Mouse (Mus musculus): ENCODE measurements at regions not wholly inside any gene's neighbourhood (a gene's known extent, or its start where the extent isn't known, plus 50 kb on each side); places are given as distances from the start of the nearest gene placed in this dataset.

DNA sequence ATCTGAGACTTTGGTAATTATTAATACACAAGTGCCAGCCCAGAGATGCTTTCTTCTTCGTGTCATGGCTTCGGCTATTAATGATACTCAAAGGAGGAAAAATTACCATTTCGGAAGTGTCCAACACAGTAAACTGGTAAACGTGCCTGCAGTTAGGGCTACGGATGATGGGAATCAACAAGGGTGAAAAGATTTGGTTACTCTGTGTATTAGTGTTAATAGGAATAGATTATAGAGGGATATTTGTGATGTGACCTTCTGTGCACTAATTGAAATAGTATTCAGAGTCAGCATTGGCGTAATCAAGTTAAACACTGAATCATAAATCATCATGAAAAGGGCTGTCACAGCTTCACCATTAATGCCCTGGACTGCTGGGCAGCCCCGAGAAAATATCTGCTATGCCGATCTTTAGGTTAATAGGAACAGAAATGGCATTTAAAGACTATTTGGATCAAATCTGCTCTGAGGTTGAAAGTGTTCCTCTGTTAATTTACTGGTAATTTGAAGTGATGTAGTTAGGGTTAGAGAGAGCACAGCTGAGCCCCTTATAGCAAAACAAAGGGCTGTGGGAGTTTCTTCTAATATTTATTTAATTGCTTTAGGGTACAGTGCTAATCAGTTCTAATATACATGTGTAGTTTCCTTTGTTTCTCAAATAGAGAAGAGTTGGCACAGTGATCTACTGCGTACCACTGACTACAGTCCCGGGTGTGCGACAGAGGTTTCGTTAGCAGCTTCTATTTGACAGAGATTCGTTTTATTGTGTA, 160.7 kb downstream of the Rpl36a-ps1 start:
- no peak for DNase-seq

DNA sequence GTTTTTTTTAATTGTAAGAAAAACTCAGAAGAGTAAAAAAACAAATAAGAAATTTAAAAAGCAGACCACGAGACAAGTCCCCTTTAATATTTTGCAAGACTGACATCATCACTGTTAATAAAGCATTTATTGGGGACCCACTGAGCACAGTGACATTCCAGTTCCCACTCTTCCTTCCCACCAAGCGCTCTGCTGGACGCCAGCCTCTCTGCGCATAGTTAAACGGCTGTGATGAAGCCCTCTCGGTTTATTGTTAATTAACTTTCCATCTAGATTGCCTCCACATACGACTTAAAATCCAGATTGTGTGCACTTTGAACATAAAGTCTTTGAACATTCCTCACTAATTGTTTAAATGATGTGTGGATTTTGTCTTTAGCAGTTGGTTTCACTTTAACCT, 161.7 kb downstream of the Rpl36a-ps1 start:
- no peak for DNase-seq

DNA sequence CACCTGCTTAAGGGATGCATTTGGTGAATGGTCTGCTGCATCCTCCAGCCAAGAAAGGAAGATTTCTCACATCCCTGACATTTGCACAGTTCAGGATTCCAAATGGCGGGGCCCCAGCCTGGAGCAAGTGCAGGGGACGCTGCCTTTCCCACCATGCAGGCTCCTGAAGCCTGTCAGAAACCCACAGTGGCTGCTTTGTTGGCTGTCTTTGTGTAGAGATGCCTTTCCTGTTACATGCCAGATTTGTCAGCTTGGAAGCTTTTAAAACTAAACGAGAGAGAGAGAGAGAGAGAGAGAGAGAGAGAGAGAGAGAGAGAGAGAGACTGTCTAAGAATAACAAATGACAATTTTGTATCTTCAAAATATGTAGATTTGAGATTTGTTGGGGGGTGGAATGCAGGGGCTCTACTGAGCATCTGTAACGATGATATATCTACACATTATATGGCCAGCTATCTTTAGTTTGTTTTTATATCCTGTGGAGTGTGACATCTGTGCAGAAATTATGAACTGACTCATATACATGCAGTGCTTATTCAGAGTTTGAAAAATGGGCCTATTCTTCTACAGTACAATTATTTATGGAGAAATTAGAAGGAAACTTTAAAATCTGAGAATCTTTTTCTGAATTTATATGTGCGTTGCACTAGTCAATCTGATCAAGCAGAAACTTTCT, 164.0 kb downstream of the Rpl36a-ps1 start:
- DNase-seq, result no peak

DNA sequence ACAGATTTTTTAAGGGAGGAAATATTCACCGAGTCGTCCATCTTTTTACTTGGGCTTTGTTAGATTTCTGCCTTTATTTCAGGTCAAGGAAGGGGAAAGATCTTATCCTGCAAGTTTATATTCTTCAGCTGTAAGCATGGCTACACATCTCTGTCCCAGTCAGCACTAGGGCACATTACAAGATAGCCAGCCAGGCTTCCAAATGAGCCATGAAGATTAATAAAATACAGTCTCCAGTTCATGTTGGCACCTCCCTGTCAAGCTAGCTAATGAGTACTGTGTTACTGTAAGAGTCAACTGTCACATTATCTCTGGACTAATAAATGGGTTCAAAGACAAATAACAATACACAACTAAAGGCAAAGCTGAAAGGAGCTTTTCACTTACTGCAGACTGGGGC, 166.6 kb downstream of the Rpl36a-ps1 start:
- no peak for DNase-seq

DNA sequence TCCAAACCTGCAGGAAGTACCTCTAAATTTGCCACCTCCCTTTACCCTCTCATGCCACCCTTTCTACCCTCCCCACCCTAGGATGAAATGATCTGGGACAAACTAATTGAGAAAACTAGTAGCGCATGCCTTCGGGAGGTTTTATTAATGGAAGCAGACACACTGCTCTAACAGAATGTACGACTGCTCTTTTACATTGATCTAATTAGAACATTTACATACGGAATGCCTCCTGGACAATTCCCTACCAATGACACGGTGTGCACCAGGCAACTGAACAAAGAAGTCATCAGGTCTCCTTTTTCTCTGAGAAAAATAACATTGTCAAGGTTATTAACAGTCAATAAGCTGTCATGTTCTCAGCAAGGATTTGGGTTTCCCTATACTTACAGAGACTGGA, 180.5 kb downstream of the Rpl36a-ps1 start:
- no peak for DNase-seq

DNA sequence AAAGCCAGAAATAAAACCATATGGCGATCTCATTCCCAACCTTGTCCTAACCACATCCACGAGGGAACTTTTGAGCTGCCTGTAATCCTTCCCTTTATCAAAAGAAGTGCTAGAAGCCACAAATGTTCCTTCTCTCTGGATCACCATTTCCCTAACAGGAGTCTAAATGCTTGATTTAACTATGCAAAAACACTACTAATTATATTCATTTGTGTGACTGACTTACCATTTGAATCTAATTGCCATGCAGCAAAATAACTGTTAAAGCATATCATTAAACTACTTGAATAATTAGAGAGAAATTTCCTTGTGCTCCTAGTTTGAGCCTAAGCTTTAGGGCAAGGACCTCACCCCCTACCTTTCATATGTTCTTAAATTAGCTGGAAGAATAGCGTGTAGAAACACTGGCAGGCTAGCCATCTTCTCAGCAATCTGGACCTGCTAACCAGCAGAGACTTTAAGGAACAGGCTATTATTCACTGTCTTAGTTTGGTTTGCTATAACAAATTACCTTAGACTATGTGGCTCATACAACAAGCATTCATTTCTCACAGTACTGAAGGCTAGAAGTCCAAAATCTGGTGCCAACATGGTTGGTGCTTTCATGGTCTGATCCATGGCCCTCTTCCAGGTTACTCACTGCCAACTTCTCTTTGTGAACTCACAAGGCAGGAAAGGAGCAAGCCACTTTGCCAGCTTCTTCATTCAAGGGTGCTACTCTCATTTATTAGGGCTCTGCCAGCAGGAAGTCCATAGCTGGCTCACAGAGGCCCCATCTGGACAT, 183.7 kb downstream of the Rpl36a-ps1 start:
- peak; percentile 30 for DNase-seq

DNA sequence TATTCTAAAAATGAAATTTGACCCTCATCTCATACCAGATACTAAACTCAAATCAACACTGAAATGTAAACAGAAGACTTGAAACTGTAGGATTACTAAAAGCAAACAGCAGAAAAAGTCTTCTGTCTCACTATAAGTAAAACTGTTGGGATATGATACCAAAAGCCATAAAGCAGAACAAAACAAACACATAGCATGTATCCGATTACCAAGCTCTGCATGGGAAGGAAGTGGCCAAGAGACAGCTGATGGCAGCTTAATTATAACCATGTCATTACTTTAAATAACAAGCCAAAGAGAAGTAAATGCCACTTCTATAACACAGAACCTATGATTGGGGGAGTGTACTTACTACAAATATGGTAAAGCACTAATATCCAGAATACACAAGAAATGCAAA, 186.0 kb downstream of the Rpl36a-ps1 start:
- no peak for DNase-seq

DNA sequence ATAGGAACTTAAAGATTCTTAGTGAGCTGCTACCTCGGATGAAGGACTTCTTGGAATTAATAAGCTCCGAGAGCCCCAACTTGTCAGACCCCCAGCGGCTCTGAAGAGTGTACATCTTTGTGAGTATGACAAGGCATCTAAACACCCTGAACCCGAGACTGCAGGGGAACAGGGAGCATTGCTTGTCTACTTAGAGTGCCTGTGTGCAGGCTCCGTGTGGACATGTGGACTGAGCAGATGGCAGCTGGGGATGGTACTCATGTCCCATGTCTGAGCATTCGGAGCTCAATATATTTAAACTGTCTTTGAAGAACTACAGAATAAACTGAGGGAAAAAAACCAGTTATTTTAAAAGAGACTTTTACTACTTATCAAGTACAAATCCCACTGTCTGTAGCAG, 189.1 kb downstream of the Rpl36a-ps1 start:
- DNase-seq, result peak; percentile 10

DNA sequence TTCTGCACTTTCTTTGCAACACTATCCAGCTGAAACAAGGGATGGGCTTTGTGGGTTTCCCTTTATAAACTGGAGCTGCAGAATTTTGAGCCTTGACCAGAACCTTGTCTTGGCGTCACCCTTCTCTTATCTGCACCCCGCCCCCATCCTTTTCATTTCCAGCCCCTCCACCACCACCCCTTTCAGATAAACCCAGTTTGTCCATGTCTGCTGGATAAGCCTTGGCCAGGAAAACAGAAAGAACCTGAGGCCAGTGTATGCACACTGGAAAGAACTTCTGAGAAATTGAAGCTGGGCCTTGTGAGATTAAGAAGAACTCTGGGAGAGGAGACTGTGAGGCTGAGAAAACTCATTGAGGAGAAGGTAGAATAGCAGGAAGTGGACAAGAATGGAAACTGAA, 192.8 kb downstream of the Rpl36a-ps1 start:
- DNase-seq, result no peak

DNA sequence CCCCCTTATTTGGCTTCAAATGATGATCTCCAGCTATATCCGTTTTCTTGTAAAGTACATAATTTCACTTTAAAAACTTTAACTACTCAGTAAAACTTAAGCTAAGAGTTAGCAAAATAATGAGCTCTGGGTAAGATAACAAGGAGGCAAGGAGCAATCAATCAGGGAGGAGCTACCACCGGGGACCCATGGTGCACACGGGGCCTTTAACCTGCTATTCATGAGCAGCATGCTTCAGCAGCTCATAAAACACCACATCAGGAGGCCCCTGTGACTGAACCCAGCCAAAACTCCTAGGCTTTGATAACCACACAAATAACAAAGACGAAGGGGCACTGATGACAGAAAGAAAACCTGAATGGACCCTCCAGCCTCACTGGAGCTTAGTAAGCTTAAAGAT, 202.1 kb downstream of the Rpl36a-ps1 start:
- DNase-seq, result no peak

DNA sequence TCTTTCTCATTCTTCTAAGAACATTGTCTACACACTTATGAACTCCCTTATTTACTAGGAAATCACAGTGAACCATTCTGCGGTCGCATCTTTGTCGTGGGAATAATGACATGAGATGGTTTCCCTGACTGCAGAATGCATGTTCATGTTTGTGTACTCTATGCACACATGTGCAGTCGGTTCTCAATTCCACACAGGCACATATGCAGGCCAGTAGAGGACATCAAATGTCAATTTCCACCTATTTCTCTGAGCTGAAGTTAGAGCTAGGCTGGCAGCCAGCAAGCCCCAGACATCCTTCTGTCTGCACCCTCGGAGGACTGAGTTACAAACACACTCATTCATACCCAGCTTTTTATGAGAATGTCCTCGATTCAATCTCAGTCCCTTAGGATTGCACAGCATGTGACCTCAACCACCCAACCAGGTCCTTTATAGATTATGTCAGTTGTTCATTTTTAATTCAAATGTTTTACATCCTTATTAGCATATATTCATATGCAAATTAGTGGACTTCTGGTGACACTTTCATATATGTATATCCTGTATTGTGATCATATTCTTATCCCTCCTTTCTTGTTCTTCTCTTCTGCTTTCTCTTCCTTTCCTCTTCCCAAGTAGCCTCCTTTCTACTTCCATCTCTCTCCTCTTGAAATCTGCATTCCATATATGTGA, 202.7 kb downstream of the Rpl36a-ps1 start:
- DNase-seq, result no peak

DNA sequence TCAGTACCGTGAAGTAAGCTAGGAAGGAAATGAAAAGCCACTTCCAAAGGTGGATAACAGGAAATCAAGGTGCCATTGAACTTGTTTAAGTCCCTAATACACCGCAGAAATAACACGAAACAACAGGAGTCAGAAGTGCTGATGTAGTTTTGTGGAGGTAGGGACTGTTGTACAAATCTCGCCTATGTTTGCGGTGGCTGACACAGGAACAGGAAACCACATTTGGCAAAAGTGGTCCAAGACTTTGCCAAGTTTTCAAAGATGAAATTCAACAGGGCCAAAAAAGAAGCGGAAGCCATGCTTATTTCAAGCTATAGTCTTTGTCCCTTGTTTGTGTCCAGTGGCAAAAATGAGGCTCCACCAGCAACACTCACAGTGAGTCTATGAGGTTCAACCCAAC, 204.3 kb downstream of the Rpl36a-ps1 start:
- DNase-seq, result no peak

DNA sequence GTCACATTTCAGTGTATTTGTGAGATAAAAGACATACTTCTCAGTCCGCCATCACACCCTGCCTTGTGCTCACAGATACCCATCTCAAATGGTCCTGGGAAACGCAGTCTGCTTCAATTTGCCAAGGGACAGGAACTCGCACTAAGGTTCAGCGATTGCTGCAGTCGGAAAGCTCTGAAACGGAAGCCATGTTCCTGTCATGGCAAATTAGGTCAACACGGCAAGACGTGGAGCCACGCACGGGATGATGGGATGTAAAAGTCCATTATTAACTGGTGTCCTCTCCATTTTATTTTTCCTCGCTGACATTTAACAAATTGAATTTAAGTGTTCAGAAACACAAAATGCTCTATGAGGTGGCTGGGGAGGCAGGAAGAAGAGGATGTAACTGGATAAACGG, 212.4 kb downstream of the Rpl36a-ps1 start:
- no peak for DNase-seq

DNA sequence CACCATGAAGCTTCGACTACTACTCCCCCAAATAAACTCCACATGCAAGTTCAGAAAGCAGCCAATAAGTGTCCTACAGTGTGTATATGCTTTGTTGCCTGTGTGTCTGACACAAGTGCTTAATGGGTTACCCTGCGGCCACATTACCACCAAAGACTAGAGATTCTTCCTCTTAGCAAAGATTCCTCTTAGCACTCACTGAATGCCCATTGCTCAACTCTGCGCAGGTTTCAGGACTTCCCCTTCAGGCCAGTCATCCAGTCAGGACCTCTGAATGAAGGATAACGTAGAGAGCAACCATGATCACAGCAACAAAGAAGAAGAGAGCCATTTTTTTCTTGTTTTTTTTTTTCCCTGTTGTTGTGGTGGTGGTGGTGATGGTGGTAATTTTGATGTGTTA, 222.0 kb downstream of the Rpl36a-ps1 start:
- no peak for DNase-seq

DNA sequence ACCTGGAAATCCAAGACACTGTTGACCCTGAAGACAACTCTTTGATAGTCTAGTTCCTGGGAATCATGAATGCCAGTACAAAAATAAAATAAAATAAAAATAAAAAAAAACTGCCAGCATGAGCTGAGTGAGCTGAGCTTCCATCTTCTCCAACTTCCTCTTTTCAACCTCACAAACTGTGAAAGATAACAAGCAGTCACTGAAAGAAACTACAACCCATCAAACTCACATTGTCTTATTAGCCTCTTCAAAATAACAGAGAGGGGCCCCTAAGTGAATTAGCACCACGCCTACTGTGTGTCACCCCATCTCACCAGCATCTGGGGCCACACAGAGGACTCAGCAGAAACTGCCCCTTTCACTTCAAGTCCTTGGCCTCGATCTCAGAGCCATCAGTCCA, 225.3 kb downstream of the Rpl36a-ps1 start:
- no peak for DNase-seq

DNA sequence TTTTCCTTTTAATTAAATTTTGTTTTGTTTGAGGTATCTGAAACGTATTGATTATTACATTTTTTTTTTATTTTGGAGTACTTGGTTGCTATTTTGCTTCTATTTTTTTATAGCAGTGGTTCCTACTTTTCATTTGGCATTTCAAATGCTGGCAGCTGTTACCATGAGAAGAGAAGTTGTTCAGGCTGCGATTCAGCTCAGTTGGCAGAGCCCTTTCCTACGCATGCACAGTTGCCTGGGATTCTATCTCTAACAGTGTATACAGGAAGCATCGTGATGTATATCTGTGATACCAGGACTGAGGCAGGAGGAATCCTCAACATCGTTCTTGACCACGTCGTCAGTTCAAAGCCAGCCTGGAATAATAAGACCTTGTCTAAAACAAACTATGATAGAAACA, 226.6 kb downstream of the Rpl36a-ps1 start:
- DNase-seq, result no peak

DNA sequence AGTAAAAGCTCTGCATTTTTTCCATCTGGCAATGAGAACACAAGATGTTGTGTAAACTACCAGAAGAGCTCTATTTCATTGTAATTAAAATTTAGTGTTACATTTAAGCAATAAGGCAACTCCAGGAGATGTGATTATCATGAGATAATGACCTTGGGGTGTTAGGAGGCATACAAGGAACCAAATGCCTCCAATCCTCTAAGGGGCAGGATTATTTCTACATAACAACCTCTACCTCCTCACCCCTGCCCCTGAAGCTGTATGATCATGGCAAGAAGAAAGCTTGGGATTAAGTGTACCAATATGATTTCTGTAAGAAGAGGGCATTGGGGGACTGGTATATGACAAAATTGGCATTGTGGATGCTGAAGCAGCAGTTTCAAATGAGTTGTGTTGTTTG, 228.8 kb downstream of the Rpl36a-ps1 start:
- no peak for DNase-seq

DNA sequence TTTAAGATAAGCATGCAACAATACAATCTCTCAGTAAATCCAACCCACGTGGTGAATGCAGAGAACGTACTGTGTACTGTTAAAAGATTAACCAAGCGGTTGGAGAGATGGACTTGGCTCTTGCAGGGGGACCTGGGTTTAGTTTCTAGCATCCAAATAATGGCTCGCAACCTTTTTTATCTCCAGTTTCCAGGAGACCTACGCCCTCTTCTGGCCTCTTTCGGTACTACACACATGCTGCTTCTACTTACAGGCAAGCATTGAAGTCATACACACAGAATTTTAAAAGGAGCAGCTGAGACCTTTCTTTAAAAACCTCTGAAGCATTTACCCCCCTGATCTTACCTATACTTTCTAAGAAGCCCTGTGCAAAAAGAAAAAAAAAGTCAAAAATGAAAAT, 243.4 kb downstream of the Rpl36a-ps1 start:
- DNase-seq, result no peak

DNA sequence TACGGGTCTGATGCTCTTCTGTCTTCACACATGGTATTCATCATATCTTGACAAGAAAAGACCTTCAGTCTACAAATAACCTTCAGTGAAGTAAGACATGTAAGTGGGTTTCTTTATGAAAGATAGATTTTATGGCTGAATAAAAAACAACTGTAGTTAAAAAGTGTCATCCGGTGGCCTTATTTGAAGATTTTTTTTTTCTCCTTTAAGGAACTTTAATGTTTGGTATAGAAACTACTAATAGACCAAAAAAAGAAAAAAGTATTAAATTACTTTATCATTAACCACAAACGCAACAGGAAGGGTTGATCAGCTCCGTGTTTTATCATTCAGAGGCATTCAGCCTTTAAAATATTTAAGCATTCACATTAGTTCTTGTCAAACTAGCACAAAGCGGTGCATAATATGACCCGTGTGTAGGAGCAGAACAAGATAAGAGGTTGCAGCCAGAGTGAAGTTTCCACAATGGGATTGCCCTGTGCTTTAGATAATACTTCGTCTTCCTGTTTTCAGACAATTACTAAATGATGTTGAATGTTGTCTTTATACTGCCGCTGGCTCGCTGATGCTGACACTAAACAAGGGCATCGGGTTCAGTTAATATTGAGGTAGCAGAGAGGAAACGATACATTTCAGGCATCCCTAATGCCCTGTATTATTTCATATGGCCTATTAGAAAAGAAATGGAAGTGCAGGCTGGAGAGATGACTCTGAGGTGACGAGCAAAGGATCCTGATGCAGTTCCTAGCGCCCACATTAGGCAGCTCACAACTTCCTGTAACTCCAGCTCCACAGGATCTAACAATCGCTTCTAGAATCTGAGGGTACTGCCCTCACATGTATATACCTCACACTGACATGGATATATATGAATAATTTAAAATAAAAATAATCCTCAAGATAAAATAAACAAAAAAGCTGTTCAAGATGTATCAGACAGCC, 244.8 kb downstream of the Rpl36a-ps1 start:
- DNase-seq, result no peak

DNA sequence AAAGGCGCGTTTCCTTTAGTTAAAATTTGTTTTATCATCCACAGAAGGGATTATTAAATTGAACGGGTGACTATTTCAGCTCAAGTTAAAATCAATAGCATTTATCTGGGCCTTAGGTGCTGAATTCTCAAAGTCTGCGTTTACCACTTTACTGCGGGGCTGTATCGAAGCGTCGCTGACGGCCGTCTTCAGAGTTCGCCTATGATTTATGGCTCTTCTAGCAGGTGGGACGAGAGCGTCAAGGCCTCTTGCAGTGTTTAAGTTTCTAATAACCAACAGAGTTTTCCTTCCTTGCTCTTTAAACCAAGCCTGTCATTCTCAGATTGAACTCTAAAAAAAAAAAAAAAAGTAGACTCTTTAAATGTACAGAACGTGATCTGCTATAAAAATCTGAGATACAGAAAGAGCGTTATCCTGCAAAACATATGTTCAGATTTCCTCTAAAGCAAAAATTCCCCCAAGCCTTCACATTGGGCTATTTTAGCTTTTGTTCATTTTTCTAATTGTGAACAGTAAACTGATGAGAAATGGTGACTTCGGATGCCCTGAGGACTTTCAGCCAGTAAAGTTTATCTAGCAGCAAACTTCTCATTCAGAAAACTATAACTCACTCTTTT, 246.9 kb downstream of the Rpl36a-ps1 start:
- no peak for DNase-seq

DNA sequence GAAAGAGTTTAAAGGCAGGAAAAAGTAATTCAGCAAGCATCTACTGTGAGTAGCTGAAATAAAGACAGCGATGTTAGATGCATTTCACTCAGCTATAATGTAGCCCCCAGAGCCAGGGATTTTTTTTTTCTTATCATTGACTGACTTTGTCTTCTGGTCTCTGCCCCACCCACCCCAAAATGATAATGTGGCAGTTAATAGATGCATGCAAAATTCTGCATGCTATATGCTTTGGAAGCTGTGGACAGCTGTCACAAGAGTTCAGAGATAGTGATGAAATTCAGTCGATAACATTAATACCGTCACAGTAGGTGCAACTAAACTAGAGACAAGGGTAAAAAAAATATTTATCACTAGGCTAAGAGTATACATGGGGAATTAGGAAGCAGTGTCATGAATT, 263.7 kb downstream of the Rpl36a-ps1 start:
- DNase-seq, result no peak

DNA sequence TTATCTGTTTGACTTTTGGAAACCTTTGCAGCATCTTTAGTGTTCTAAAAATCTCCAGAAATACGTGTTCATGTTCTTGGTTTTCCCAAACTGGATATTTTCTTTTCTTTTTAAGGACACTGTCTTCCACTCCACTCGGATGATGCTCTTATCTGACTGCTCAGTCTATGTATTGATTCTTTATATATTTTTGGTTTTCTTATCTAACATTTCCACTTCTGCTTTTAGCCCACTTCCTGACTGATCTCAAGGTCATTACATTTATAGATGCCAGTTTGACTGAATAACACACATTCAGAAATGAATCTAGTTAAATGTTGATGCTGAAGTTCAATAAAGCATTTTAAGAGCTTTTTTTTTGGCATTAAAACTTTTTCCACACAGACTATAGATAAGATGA, 265.3 kb downstream of the Rpl36a-ps1 start:
- no peak for DNase-seq
